Mouse (Mus musculus): Measurements from ENCODE around the gene Cdk20.

GRCm38 (mm10) chr13:64429328-64429727 lies 2.8 kb upstream of the Cdk20 start:
- peak; percentile 21; the same call in 1 of the 2 replicates for TF ChIP-seq CTCF (IDR thresholded peaks at IDR 0.05; ENCODE audit: extremely low read depth, insufficient read depth, insufficient read length, insufficient replicate concordance)
- no peak for TF ChIP-seq POLR2A (IDR thresholded peaks at IDR 0.05; ENCODE audit: low read depth, low read length)

Measured in spleen, adult 2 months (tissue).